Mouse (Mus musculus) kidney, adult 2 months (tissue): ENCODE data around the gene Fbxl19.

Experiments
- CTCF ChIP-seq: fragments of 200-500 bp; conservative IDR thresholded peaks from 2 replicates; pipeline ENCODE4 v1.5.1; 2011; ENCODE audit warnings: low read depth, mild to moderate bottlenecking, control low read depth, low read length, moderate library complexity, mixed read lengths; ENCODE audit not compliant: insufficient read depth, insufficient read length
- POLR2A ChIP-seq: fragments of 200-500 bp; IDR thresholded peaks from one replicate; pipeline ENCODE4 v1.6.1; 2011; ENCODE audit warnings: low read depth, low read length, control low read depth

GRCm38 (mm10) chr7:127707957-127708206, 36.5 kb upstream of the Fbxl19 start:
- no peak for TF ChIP-seq POLR2A
- TF ChIP-seq CTCF = no peak
